Mouse (Mus musculus): Measurements from ENCODE around the gene Gm11146. TPM values are rescaled to one million over a fixed set of nuclear protein-coding genes. Genes with fewer than 3 reads are reported as not detected.

Gm11146 gene
- not detected in 2 replicates for total RNA-seq (2014; rRNA removed; ENCODE audit: low replicate concordance)
- polyA plus RNA-seq (2015; fragmentation: Nextera tagmentation; extraction: Ambion mirVana), result not detected in 2 replicates

DNA sequence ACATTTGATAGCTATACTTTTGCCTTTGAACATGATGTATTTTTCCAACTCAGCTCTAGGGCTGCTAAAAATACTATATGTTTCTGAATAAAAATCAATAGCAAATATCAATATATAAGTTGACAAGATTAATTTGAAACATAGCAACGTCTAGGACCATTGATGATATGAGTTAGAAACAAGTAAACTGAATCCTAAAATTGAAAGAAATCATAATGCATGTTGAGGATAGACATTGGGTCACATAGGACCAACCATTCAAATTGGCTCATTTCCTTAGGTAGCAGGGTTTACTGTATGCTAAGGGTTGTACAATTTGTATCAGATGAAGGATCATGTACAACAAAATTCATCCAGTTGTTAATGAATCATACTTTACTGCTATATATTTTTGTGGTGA is at the start of gene Gm11146:
TSS of gene Gm11146 (minus strand) at position 101 of the 400 bp plus-strand sequence.
- Histone ChIP-seq H3K4me3 (ENCODE audit: low read depth, low read length) (no peak within 1 kb of the TSS), H3K9me3 (replicated peaks; ENCODE audit: control insufficient read depth, low read length) (no peaks in the 10 kb centered on the region), H3K9ac (replicated peaks; ENCODE audit: low read depth, low read length) (no peak within 1 kb of the TSS), H3K4me1 (ENCODE audit: control insufficient read depth, insufficient read depth) (no peaks in the 10 kb centered on the region), H3K36me3 (replicated peaks; ENCODE audit: control insufficient read depth, insufficient read depth, low read length) (no peaks in the 10 kb centered on the region), H3K27me3 (ENCODE audit: control insufficient read depth, insufficient read depth, low read length) (no peaks in the 10 kb centered on the region), H3K27ac (ENCODE audit: low read depth) (no peak within 1 kb of the TSS), H3K4me2 (ENCODE audit: low read depth, low read length) (no peak within 1 kb of the TSS)
- 71% methylated on average over 1 of the region's 1 CpGs for WGBS
- DNase-seq (ENCODE audit: low spot score), result no peak
- no peak for ATAC-seq (ENCODE audit: insufficient read depth, low read depth)
- no peak for TF ChIP-seq EP300 (IDR thresholded peaks at IDR 0.05; ENCODE audit: low read depth)
- no peak for TF ChIP-seq CTCF (IDR thresholded peaks at IDR 0.05; ENCODE audit: low read depth)

DNA sequence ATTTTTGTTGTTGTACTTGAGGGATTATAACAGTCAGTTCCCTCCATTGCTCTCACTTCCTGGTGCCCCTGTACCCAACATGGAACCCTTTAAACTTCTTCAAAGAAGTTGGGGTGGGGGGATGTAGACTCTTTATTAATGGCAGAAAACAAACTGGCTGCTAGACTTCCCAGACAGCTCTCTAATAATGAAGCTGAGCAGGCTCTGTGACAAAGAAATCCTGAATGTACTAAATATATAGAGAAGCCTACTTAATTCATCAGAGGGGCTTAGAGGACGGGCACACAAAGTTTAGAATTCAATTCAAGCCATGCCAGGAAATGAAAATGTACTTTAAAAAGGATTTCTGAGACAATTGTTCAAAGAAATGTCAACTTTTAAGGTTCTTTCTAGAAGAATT is 48.7 kb upstream of the Gm11146 start:
- H3K27ac ChIP-seq (ENCODE audit: low read depth), result no peak overlapping the region
- no peak for TF ChIP-seq EP300 (IDR thresholded peaks at IDR 0.05; ENCODE audit: low read depth)
- no peak for TF ChIP-seq CTCF (IDR thresholded peaks at IDR 0.05; ENCODE audit: low read depth)
- WGBS, result 86% methylated on average over 1 of the region's 1 CpGs

DNA sequence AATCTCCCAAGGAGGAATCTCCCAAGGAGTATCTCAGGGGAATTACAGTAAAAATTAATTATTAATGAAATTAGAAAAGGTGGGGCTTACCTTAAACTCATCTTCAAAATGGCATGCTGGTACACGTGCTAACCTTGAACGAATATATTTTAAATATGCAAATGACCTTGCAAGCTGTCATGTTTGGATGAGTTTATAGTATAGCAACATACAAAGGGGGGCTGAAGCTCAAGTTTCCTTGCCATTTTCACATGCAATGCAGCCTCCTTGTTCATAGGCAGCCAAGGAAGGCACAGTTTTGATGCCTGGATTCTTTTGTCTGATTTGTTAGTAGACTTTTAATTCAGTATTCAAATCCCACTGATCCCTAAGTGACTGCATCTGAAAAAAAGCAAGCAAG is 47.1 kb upstream of the Gm11146 start:
- DNase-seq (ENCODE audit: low spot score) (no peak), ATAC-seq (ENCODE audit: insufficient read depth, low read depth) (no peak)
- Histone ChIP-seq H3K9ac (replicated peaks; ENCODE audit: low read depth, low read length) (no peak overlapping the region), H3K36me3 (replicated peaks; ENCODE audit: control insufficient read depth, insufficient read depth, low read length) (no peaks in the 10 kb centered on the region), H3K4me2 (ENCODE audit: low read depth, low read length) (no peak overlapping the region), H3K9me3 (replicated peaks; ENCODE audit: control insufficient read depth, low read length) (no peaks in the 10 kb centered on the region), H3K4me1 (ENCODE audit: control insufficient read depth, insufficient read depth) (peaks cover under 1% of the 10 kb centered on the region; the same call in 1 of the 2 replicates), H3K27me3 (ENCODE audit: control insufficient read depth, insufficient read depth, low read length) (no peaks in the 10 kb centered on the region), H3K4me3 (ENCODE audit: low read depth, low read length) (no peak overlapping the region), H3K27ac (ENCODE audit: low read depth) (no peak overlapping the region)
- WGBS, result 75% methylated on average over 2 of the region's 2 CpGs
- TF ChIP-seq CTCF (IDR thresholded peaks at IDR 0.05; ENCODE audit: low read depth) (no peak), EP300 (IDR thresholded peaks at IDR 0.05; ENCODE audit: low read depth) (no peak)

More for the DNA sequence above, 48.7 kb upstream of the Gm11146 start:
- no peaks in the 10 kb centered on the region for H3K9me3 ChIP-seq (replicated peaks; ENCODE audit: control insufficient read depth, low read length)
- no peak overlapping the region for H3K9ac ChIP-seq (replicated peaks; ENCODE audit: low read depth, low read length)
- no peaks in the 10 kb centered on the region for H3K27me3 ChIP-seq (ENCODE audit: control insufficient read depth, insufficient read depth, low read length)
- H3K36me3 ChIP-seq (replicated peaks; ENCODE audit: control insufficient read depth, insufficient read depth, low read length), result no peaks in the 10 kb centered on the region
- no peaks in the 10 kb centered on the region for H3K4me1 ChIP-seq (ENCODE audit: control insufficient read depth, insufficient read depth)
- no peak overlapping the region for H3K4me3 ChIP-seq (ENCODE audit: low read depth, low read length)
- DNase-seq (ENCODE audit: low spot score), result no peak
- ATAC-seq (ENCODE audit: insufficient read depth, low read depth), result no peak
- H3K4me2 ChIP-seq (ENCODE audit: low read depth, low read length), result no peak overlapping the region

DNA sequence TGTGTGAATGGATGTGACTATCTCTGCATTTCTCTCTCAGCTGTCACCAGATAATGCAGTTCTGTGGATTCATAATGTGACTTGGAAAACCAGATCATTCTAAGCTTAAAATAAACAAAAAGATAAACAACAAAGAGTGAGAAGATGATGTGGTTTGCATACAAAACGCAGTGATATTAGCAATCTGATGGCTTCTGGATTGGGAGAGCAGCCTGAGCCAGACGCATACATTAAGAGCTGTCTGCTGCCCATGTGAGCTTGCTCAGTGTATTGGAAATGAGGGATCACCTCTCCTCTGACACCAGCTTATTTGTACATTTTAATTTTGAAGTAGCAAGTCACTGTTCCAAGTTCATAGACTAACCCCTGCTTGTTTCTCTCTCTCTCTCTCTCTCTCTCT is 46.3 kb upstream of the Gm11146 start:
- Histone ChIP-seq H3K4me2 (ENCODE audit: low read depth, low read length) (no peak overlapping the region), H3K9me3 (replicated peaks; ENCODE audit: control insufficient read depth, low read length) (no peaks in the 10 kb centered on the region), H3K27me3 (ENCODE audit: control insufficient read depth, insufficient read depth, low read length) (no peaks in the 10 kb centered on the region), H3K27ac (ENCODE audit: low read depth) (no peak overlapping the region), H3K9ac (replicated peaks; ENCODE audit: low read depth, low read length) (no peak overlapping the region), H3K36me3 (replicated peaks; ENCODE audit: control insufficient read depth, insufficient read depth, low read length) (no peaks in the 10 kb centered on the region), H3K4me3 (ENCODE audit: low read depth, low read length) (no peak overlapping the region), H3K4me1 (ENCODE audit: control insufficient read depth, insufficient read depth) (peaks cover 6% of the 10 kb centered on the region; the same call in 1 of the 2 replicates)
- ATAC-seq (ENCODE audit: insufficient read depth, low read depth) (no peak), DNase-seq (ENCODE audit: low spot score) (no peak)
- WGBS, result 63% methylated on average over 2 of the region's 2 CpGs
- TF ChIP-seq CTCF (IDR thresholded peaks at IDR 0.05; ENCODE audit: low read depth) (no peak), EP300 (IDR thresholded peaks at IDR 0.05; ENCODE audit: low read depth) (no peak)

DNA sequence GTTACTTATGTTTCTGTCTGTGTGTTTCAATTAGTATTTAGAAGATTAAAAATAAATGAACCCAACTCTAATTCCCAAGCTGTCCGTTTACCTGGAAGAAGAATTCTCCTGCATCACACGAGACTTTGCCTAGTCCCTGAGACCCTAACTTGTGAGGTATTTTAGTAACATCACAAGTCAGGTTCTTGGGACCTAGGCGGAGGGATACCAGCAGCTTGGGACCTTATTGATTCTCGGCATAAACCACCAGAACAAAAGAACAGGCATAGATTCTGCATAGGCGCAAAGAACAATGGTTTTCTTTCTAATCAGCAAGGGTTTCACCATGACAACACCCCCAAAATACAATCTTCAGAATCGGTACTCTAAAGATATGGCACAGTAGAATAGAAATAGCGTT is 44.3 kb upstream of the Gm11146 start:
- Histone ChIP-seq H3K9me3 (replicated peaks; ENCODE audit: control insufficient read depth, low read length) (no peaks in the 10 kb centered on the region), H3K4me1 (ENCODE audit: control insufficient read depth, insufficient read depth) (peaks cover 10% of the 10 kb centered on the region; the same call in 1 of the 2 replicates), H3K27me3 (ENCODE audit: control insufficient read depth, insufficient read depth, low read length) (no peaks in the 10 kb centered on the region), H3K9ac (replicated peaks; ENCODE audit: low read depth, low read length) (no peak overlapping the region), H3K4me2 (ENCODE audit: low read depth, low read length) (no peak overlapping the region), H3K36me3 (replicated peaks; ENCODE audit: control insufficient read depth, insufficient read depth, low read length) (no peaks in the 10 kb centered on the region), H3K27ac (ENCODE audit: low read depth) (no peak overlapping the region), H3K4me3 (ENCODE audit: low read depth, low read length) (no peak overlapping the region)
- WGBS, result 79% methylated on average over 7 of the region's 7 CpGs
- DNase-seq (ENCODE audit: low spot score), result no peak
- ATAC-seq (ENCODE audit: insufficient read depth, low read depth), result no peak
- TF ChIP-seq CTCF (IDR thresholded peaks at IDR 0.05; ENCODE audit: low read depth) (no peak), EP300 (IDR thresholded peaks at IDR 0.05; ENCODE audit: low read depth) (no peak)

DNA sequence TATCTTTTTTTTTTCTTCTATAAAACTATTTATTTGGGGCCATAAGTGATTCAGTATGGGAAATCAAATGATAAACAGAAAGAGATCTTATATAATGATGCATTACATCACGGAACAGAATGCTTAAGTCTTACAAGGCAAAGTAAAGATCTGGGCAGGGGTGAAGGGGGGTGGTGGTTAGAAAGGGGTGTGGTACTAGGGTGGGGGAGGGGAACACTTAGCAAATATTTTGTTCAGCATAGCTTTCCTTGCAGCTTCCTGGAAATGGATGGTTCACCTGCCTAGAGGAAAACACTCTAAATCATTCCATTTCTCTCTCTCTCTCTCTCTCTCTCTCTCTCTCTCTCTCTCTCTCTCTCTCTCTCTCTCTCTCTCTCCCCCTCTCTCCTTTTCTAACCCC is 43.1 kb upstream of the Gm11146 start:
- Histone ChIP-seq H3K4me1 (ENCODE audit: control insufficient read depth, insufficient read depth) (peaks cover 10% of the 10 kb centered on the region; the same call in 1 of the 2 replicates), H3K27ac (ENCODE audit: low read depth) (no peak overlapping the region), H3K4me2 (ENCODE audit: low read depth, low read length) (no peak overlapping the region), H3K27me3 (ENCODE audit: control insufficient read depth, insufficient read depth, low read length) (no peaks in the 10 kb centered on the region), H3K9me3 (replicated peaks; ENCODE audit: control insufficient read depth, low read length) (no peaks in the 10 kb centered on the region), H3K36me3 (replicated peaks; ENCODE audit: control insufficient read depth, insufficient read depth, low read length) (no peaks in the 10 kb centered on the region), H3K4me3 (ENCODE audit: low read depth, low read length) (no peak overlapping the region), H3K9ac (replicated peaks; ENCODE audit: low read depth, low read length) (no peak overlapping the region)
- DNase-seq (ENCODE audit: low spot score) (no peak), ATAC-seq (ENCODE audit: insufficient read depth, low read depth) (no peak)
- TF ChIP-seq CTCF (IDR thresholded peaks at IDR 0.05; ENCODE audit: low read depth) (no peak), EP300 (IDR thresholded peaks at IDR 0.05; ENCODE audit: low read depth) (no peak)
- WGBS, result 82% methylated on average over 1 of the region's 1 CpGs

All from heart, postnatal 0 days (tissue).